Mouse (Mus musculus) macrophage (primary cell): ENCODE measurements around the gene Gabarap. TPM values are rescaled to one million over a fixed set of nuclear protein-coding genes. Genes with fewer than 3 reads are reported as not detected.
A peak's percentile ranks its signal among the peaks of the same experiment; 100 is the strongest.

Source experiments
- H3K27ac ChIP-seq: fragments of 350-480 bp; formaldehyde crosslinking; 2 replicates; pipeline ENCODE4 v1.9.0; 2021
- H3K36me3 ChIP-seq: fragments of 350-480 bp; formaldehyde crosslinking; 2 replicates; pipeline ENCODE4 v1.9.0; 2021; ENCODE audit errors: inconsistent target
- H3K4me3 ChIP-seq: fragments of 350-480 bp; formaldehyde crosslinking; 2 replicates; pipeline ENCODE4 v1.9.0; 2021; ENCODE audit errors: inconsistent target
- H3K79me2 ChIP-seq: fragments of 350-480 bp; formaldehyde crosslinking; 2 replicates; pipeline ENCODE4 v1.9.0; 2021; ENCODE audit errors: inconsistent target
- WGBS: methylation state at CpG from one replicate; pipeline ENCODE4 v1.1.7; 2026; ENCODE audit warnings: inconsistent platforms; ENCODE audit not compliant: missing documents; 5-methylcytosine and 5-hydroxymethylcytosine counted together
- polyA plus RNA-seq: library from polyadenylated mRNA; stranded (reverse); fragments of 250-400 nt; gene quantifications from 3 replicates; pipeline ENCODE4 v1.2.4, GENCODE M21; 2018; ENCODE audit warnings: inconsistent platforms

Gabarap gene
- polyA plus RNA-seq, 1 experiment from 2014 or later: 1,264 TPM

DNA sequence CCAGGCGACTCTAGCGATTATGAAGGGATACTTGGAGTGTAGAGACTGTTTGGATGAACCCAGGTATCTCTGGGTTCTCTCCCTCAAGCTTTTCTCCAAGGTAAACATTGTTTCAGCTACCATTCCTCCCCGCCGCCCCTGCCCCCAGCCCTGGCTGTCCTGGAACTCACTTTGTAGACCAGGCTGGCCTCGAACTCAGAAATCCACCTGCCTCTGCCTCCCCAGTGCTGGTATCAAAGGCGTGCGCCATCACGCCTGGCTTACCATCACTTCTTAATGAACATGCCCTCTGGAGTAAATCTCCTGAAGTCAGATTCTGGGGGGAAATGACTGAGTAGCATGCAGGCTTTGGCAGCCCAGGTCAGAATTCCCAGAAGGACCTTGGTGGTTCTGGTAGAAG, 8.7 kb upstream of the Gabarap start, which contains the start of gene Elp5:
TSS of gene Elp5 (minus strand) at position 293 of the 400 bp plus-strand sequence.
- 65% methylated on average over 8 of the region's 8 CpGs for WGBS
- Histone ChIP-seq H3K27ac (peak within 1 kb of the TSS; percentile 48), H3K36me3 (peaks cover 36% of the 10 kb centered on the region), H3K79me2 (peaks cover 76% of the 10 kb centered on the region), H3K4me3 (peak within 1 kb of the TSS; percentile 97)

DNA sequence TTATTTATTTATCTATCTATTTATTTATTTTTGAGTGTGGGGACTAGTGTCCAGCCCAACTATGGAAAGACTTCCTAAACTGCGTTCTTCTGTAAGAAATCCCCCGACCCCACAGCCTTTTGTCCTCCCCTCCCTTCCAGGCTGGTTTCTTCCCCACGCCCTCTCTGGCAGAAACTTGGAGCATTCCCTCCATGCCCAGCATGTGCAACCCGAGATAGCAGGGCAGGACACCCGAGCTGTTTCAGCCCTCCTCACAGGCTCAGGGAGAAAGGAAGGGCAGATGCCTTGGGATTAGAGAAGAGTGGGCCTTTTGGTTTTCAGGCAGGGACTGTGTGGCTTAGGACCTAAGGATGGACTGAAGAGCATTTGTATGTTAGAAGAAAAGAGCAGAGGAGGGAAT, 8.1 kb upstream of the Gabarap start:
- Histone ChIP-seq H3K79me2 (peaks cover 81% of the 10 kb centered on the region), H3K4me3 (no peak overlapping the region), H3K27ac (no peak overlapping the region), H3K36me3 (peaks cover 39% of the 10 kb centered on the region)
- 78% methylated on average over 5 of the region's 5 CpGs for WGBS

DNA sequence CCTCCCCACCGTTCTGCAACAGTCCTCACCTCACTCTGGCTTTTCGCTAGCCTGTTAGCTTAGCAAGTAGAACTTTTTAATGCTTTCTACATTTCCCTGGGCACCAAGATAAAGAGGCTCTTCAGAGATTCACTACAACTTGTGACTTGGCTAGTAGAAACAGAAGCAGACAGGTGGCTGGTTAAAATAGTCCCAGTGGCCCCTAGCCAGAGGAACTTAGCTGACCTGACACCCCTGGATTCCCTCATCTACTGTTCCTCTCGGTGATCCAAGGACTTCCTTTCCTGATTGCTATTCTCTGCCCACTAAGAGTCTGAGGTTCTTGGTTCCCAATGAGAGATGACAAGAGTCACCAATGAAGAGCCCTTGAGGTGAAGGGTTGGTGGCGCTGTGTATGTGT, 7.6 kb upstream of the Gabarap start:
- 90% methylated on average over 4 of the region's 4 CpGs for WGBS
- Histone ChIP-seq H3K4me3 (no peak overlapping the region), H3K36me3 (peaks cover 43% of the 10 kb centered on the region), H3K79me2 (peaks cover 82% of the 10 kb centered on the region), H3K27ac (no peak overlapping the region)

DNA sequence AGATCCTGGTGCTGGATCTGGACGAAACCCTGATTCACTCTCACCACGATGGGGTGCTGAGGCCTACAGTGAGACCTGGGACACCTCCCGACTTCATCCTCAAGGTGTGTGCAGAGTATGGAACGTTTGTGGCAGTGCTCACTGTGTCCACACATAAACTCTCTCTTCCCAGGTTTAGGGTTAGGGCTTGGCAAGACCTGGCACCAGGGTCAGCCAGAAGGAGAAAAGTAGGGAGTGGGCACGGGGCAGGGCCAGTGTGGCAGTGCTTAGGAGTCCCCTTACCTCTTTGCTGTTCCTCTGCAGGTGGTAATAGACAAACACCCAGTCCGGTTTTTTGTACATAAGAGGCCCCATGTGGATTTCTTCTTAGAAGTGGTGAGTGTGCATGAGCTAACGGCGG, 6.5 kb upstream of the Gabarap start:
- peaks cover 50% of the 10 kb centered on the region for H3K36me3 ChIP-seq
- H3K4me3 ChIP-seq: no peak overlapping the region
- H3K79me2 ChIP-seq: peaks cover 76% of the 10 kb centered on the region
- no peak overlapping the region for H3K27ac ChIP-seq
- 95% methylated on average over 8 of the region's 8 CpGs for WGBS

DNA sequence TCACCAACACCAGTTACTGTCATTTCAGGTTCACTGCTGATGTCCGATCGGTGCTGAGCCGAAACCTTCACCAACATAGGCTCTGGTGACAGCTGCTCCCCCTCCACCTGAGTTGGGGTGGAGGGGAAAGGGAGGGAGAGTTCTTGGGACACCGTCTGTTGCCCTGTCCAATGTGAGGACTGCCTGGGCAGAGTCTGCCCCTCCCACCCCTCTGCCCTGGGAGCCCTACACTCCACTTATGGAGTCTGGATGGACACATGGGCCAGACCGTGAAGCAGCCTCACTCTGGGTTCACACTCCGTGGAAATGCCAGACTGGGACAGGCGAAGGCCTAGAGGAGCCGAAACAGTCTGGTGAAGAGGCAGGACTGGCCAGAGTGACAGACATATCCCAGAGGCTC, 994 bp upstream of the Gabarap start:
- Histone ChIP-seq H3K4me3 (no peak overlapping the region), H3K36me3 (peaks cover 60% of the 10 kb centered on the region), H3K79me2 (peaks cover 65% of the 10 kb centered on the region), H3K27ac (0 out of 2 replicates have a peak overlapping the region, but pooled peaks have one; percentile 5)
- WGBS: 98% methylated on average over 8 of the region's 8 CpGs

DNA sequence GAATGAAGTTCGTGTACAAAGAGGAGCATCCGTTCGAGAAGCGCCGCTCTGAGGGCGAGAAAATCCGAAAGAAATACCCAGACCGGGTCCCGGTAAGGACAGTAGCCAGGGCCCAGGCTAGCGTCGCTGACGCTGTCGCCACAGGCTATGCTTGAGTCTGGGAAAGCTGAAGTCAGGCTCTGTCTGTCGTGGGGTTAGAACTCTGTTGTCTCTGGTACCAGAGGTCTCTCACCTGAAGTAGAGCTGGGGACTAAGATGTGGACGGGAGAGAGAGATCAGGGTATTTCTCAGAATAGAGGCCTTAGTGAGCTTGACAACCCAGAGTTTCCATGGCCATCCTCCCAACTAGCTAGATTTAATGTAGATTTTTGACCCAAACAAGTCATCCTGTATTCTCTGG, 768 bp downstream of the Gabarap start:
- H3K27ac ChIP-seq: peak overlapping the region; percentile 99
- peaks cover 62% of the 10 kb centered on the region for H3K79me2 ChIP-seq
- WGBS: 1% methylated on average over 15 of the region's 15 CpGs
- peak overlapping the region; percentile 97 for H3K4me3 ChIP-seq
- peaks cover 46% of the 10 kb centered on the region for H3K36me3 ChIP-seq

DNA sequence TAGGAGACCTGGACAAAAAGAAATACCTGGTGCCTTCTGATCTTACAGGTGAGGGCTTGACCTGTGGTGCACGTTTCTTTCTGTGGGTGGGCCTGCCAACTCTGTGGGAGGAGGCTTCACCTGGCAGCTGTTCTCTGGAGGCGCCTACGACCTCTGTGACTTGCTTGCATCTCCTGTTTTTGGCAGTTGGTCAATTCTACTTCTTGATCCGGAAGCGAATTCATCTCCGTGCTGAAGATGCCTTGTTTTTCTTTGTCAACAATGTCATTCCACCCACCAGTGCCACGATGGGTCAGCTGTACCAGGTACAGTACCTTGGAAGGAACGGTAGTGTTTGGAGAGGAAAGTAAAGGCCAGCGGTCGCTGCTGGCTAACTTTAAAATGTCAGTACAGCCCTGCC, 1.5 kb downstream of the Gabarap start:
- WGBS: 85% methylated on average over 10 of the region's 10 CpGs
- Histone ChIP-seq H3K36me3 (peaks cover 39% of the 10 kb centered on the region), H3K79me2 (peaks cover 57% of the 10 kb centered on the region), H3K27ac (peak overlapping the region; percentile 99), H3K4me3 (peak overlapping the region; percentile 97)

DNA sequence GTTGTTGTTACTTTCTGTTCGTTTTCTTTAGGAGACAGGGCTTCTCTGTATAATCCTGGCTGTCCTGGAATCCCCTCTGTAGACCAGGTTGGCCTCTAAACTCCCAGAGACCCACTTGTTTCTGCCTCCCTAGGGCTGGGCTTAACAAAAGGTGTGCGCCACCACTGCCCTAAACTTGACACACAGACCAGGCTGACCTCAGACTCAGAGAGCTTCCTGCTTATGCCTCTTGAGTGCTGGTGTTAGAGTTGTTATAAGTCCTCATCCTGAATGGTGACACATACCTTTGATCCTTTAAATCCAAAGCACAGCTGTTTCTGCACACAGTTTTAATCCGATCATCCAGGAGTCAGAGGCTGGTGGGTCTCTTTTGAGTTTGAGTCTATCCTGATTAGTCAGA, 2.0 kb downstream of the Gabarap start:
- peaks cover 52% of the 10 kb centered on the region for H3K79me2 ChIP-seq
- 93% methylated on average over 3 of the region's 3 CpGs for WGBS
- peaks cover 34% of the 10 kb centered on the region for H3K36me3 ChIP-seq
- 0 out of 2 replicates have a peak overlapping the region, but pooled peaks have one; percentile 99 for H3K27ac ChIP-seq
- peak overlapping the region; percentile 97 for H3K4me3 ChIP-seq

DNA sequence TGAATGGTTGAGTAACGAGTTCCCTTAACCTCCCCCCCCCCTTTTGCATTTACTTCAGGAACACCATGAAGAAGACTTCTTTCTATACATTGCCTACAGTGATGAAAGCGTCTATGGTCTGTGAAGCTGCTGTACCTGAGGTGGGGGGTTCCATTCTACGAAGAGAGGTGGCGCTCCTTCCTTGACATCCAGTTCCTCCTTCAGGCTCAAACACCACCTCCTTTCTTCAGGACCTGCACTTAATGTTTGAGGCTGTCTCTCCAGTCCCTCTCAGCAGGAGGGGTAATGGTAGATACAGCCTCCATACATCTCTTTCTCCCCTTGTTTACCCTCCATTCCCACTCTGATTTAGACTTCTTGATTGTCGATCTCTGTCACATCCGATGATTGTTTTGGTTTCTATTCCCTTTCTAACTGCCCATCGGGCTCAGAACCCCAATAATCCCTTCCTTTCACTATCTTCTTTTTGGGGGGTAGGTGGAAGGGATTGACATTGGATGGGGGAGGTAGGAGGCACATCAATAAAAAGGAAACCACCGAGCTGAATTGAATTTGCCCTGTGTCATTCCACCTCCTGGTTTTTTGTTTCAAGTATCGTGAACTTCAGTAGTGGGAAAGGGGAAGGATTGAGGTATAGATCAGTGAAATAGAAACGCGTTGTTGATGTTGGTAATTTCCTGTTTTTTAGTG, 3.6 kb downstream of the Gabarap start:
- no peak overlapping the region for H3K4me3 ChIP-seq
- 84% methylated on average over 11 of the region's 11 CpGs for WGBS
- H3K27ac ChIP-seq: no peak overlapping the region
- H3K79me2 ChIP-seq: peaks cover 58% of the 10 kb centered on the region
- H3K36me3 ChIP-seq: peaks cover 27% of the 10 kb centered on the region

DNA sequence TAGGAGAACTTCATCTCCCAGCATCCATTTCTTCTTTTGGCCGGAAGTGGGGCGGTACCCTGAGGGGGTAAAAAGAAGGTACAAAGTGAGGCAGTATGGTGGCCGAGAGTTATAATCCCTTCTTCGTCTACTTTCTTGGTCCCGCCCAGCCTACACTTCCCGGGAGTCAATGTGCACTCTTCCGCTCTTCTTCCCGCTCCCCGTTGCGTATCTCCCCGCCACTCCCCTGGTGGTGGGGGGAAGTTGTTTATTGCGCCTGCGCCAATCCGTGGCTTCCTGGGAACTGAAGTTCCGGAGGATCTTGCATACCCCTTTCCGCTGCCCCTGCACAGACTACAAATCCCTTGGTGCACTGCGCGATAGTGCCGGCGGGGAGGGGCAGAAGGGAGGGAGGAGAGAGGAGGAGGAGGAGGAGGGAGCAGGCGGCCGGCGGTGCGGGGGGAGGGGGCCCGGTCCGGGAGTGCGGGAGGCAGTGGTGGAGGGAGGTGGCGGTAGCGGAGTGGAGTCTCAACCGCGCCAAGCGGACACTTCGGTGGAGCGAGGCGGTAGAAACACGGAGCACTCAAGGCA, 4.5 kb downstream of the Gabarap start, which contains the start of gene Phf23:
TSS of gene Phf23 (plus strand) at position 387 of the 570 bp plus-strand sequence.
- Histone ChIP-seq H3K4me3 (peak within 1 kb of the TSS; percentile 100), H3K27ac (peak within 1 kb of the TSS; percentile 97), H3K79me2 (peaks cover 64% of the 10 kb centered on the region), H3K36me3 (peaks cover 29% of the 10 kb centered on the region)
- 0% methylated on average over 36 of the region's 36 CpGs for WGBS

DNA sequence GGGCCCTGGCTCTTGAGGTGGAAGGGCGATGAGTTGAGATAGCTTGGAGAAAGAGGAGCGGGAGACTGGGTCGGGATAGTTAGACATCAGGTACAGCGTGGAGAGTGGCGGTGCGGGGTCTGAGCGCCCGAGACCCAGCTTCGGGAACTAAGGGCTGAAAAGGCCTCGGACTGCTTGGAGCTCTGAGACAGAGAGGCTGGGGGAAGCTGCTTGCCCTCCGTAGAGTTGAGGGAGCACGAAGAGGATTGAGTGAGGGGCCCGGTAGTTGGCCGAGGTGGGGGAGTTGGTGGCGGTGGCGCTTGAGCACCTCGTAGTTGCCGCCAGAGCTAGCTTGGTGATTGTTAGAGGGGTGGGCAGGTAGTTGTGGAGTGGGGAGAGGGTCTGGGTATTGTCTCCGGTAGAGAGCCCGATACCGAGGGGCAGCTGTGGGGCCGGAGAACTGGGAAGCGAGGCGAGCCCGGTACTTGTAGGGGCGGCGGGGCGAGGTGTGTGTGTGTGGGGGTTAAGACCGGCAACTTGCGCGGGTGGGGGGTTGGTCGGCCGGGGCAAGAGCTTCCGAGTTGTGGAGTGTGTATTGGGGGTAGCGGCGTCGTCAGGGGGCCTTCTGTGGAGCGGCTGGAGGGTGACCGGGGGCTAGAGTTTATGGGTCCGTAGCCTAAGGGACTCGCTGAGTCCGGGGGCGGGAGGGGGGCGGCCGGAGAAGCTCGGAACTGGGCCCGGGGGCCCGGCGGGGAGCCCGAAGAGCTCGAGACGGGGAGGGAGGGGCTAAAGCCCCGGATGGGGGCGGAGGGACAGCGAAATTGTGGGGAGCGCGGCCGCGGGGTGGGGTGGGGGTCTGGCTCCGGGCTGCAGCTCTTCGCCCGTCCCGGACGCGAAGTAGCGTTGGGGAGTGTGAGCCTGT, 5.5 kb downstream of the Gabarap start:
- WGBS: 1% methylated on average over 58 of the region's 66 CpGs
- Histone ChIP-seq H3K4me3 (peak overlapping the region; percentile 100), H3K79me2 (peaks cover 70% of the 10 kb centered on the region), H3K27ac (peak overlapping the region; percentile 97), H3K36me3 (peaks cover 29% of the 10 kb centered on the region)

DNA sequence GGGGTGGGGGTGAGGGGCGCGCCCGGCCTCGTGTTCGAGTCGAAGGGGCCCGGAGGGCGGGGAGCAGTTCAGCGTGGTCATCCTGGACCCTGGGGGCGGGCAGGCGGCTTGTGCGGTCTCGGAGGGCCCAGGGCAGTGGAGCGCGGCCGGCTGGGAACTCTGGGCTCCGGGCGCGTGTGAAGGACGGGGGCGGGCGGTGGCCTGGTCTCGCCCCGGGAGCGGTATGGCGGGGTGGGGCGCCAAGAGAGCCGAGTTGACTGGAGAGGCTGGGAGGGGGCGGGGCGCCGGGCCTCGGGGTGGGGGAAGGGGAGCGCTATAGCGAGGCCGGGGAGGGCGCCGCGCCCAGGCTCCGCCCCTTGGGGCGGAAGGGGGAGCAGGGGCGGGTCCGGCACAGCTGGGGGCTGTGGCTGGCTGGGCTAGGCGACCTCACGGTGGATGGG, 6.1 kb downstream of the Gabarap start:
- Histone ChIP-seq H3K79me2 (peaks cover 71% of the 10 kb centered on the region), H3K4me3 (peak overlapping the region; percentile 100), H3K27ac (peak overlapping the region; percentile 97), H3K36me3 (peaks cover 29% of the 10 kb centered on the region)
- under 1% methylated on average over 35 of the region's 44 CpGs for WGBS

DNA sequence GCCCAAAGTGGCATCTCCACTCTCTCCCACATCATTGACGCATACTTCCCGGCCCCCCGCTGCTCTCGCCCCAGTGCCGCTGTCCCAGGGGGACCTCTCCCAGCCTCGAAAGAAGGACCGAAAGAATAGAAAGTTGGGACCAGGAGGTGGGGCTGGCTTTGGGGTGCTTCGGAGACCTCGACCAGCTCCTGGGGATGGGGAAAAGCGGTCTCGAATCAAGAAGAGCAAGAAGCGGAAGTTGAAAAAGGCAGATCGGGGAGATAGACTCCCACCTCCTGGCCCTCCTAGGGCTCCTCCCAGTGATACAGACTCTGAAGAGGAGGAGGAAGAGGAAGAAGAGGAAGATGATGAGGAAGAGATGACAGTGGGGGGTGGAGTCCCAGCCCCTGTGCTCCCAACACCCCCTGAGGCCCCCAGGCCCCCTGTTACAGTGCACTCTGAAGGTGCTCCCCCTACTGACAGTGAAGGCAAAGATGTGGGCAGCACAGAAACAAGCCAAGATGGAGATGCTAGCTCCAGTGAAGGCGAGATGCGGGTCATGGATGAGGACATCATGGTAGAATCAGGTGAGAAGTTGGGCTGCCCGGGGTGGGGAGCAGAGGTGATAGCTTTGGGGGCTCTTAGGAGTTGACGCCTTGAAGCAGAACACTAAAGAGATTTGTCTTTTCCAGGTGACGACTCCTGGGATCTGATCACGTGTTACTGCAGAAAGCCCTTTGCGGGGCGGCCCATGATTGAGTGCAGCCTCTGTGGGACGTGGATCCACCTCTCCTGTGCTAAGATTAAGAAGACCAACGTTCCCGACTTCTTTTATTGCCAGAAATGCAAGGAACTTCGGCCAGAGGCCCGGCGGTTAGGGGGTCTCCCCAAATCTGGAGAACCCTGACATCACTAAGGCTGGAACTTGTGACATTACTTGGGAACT, 7.9 kb downstream of the Gabarap start:
- WGBS: 84% methylated on average over 27 of the region's 27 CpGs

DNA sequence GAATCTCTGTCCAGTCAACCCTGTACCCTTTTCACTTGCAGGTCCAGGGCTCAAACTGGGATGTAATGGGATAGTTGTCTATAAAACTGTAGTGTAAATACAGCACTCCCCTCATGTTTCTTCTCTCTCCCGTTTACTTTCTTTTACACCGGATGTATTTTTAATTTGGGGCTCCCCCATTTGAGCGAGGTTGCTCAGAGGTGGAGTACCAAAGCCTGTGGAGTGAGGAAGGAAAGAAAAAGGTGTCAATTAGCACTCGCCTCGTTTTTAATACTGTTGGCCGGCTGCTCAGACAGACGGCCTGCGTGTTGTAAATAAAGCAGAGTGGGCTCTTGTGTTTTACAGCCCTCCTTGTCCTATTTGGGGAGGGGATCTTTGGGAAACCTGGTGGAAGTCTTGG, 8.7 kb downstream of the Gabarap start:
- Histone ChIP-seq H3K36me3 (peaks cover 16% of the 10 kb centered on the region), H3K79me2 (peaks cover 71% of the 10 kb centered on the region), H3K4me3 (no peak overlapping the region), H3K27ac (peak overlapping the region; percentile 61)
- WGBS: 86% methylated on average over 8 of the region's 8 CpGs

More for the DNA sequence above, 7.9 kb downstream of the Gabarap start:
- H3K27ac ChIP-seq: peak overlapping the region; percentile 69
- H3K36me3 ChIP-seq: peaks cover 20% of the 10 kb centered on the region
- no peak overlapping the region for H3K4me3 ChIP-seq
- peaks cover 71% of the 10 kb centered on the region for H3K79me2 ChIP-seq
